Mouse (Mus musculus): ENCODE data around the gene Lrba. TPM values are rescaled to one million over a fixed set of nuclear protein-coding genes. Genes with fewer than 3 reads are reported as not detected.

Lrba gene
- polyA plus RNA-seq, 1 experiment from 2014 or later = 2.5 TPM

- 11% methylated on average over 3 of the region's 3 CpGs for WGBS
- Histone ChIP-seq H3K4me3 (no peak overlapping the region), H3K36me3 (no peaks in the 10 kb centered on the region), H3K27ac (no peak overlapping the region), H3K4me1 (peaks cover 3% of the 10 kb centered on the region; the same call in 1 of the 2 replicates), H3K9me3 (no peaks in the 10 kb centered on the region), H3K27me3 (ENCODE audit: insufficient read depth, poor library complexity, severe bottlenecking) (no peaks in the 10 kb centered on the region)
- DNase-seq (ENCODE audit: low spot score) = peak; percentile 92
Measured at GRCm38 (mm10) chr3:86812689-86813088, 588.2 kb downstream of the Lrba start.

GRCm38 (mm10) chr3:86818001-86818585, 593.6 kb downstream of the Lrba start:
- Histone ChIP-seq H3K36me3 (no peaks in the 10 kb centered on the region), H3K27ac (no peak overlapping the region), H3K4me1 (peaks cover 5% of the 10 kb centered on the region; the same call in 1 of the 2 replicates), H3K4me3 (no peak overlapping the region), H3K27me3 (ENCODE audit: insufficient read depth, poor library complexity, severe bottlenecking) (no peaks in the 10 kb centered on the region), H3K9me3 (no peaks in the 10 kb centered on the region)
- 87% methylated on average over 13 of the region's 13 CpGs for WGBS
- no peak for DNase-seq (ENCODE audit: low spot score)

- H3K4me1 ChIP-seq = peaks cover 5% of the 10 kb centered on the region; the same call in 1 of the 2 replicates
- 88% methylated on average over 6 of the region's 6 CpGs for WGBS
- H3K27me3 ChIP-seq (ENCODE audit: insufficient read depth, poor library complexity, severe bottlenecking) = no peaks in the 10 kb centered on the region
- H3K4me3 ChIP-seq = no peak overlapping the region
- no peaks in the 10 kb centered on the region for H3K36me3 ChIP-seq
- no peaks in the 10 kb centered on the region for H3K9me3 ChIP-seq
- no peak overlapping the region for H3K27ac ChIP-seq
- no peak for DNase-seq (ENCODE audit: low spot score)
Measured at GRCm38 (mm10) chr3:86819372-86819771, 594.9 kb downstream of the Lrba start.

- no peaks in the 10 kb centered on the region for H3K27me3 ChIP-seq (ENCODE audit: insufficient read depth, poor library complexity, severe bottlenecking)
- DNase-seq (ENCODE audit: low spot score) = no peak
- WGBS = 45% methylated on average over 10 of the region's 10 CpGs
Measured at GRCm38 (mm10) chr3:86820344-86820743, 595.9 kb downstream of the Lrba start.

GRCm38 (mm10) chr3:86821383-86821782, 596.9 kb downstream of the Lrba start:
- no peaks in the 10 kb centered on the region for H3K36me3 ChIP-seq
- no peaks in the 10 kb centered on the region for H3K27me3 ChIP-seq (ENCODE audit: insufficient read depth, poor library complexity, severe bottlenecking)
- no peak overlapping the region for H3K4me3 ChIP-seq
- H3K9me3 ChIP-seq = no peaks in the 10 kb centered on the region
- H3K27ac ChIP-seq = no peak overlapping the region
- DNase-seq (ENCODE audit: low spot score) = no peak
- WGBS = 67% methylated on average over 3 of the region's 3 CpGs
- peaks cover 5% of the 10 kb centered on the region; the same call in 1 of the 2 replicates for H3K4me1 ChIP-seq

More at GRCm38 (mm10) chr3:86820344-86820743, 595.9 kb downstream of the Lrba start:
- Histone ChIP-seq H3K27ac (no peak overlapping the region), H3K4me1 (peaks cover 5% of the 10 kb centered on the region; the same call in 1 of the 2 replicates), H3K36me3 (no peaks in the 10 kb centered on the region), H3K9me3 (no peaks in the 10 kb centered on the region), H3K4me3 (no peak overlapping the region)

GRCm38 (mm10) chr3:86827506-86827905, 603.0 kb downstream of the Lrba start:
- Histone ChIP-seq H3K9me3 (no peaks in the 10 kb centered on the region), H3K27ac (no peak overlapping the region), H3K27me3 (ENCODE audit: insufficient read depth, poor library complexity, severe bottlenecking) (no peaks in the 10 kb centered on the region), H3K36me3 (no peaks in the 10 kb centered on the region), H3K4me1 (no peaks in the 10 kb centered on the region), H3K4me3 (no peak overlapping the region)
- WGBS = 83% methylated on average over 3 of the region's 3 CpGs
- no peak for DNase-seq (ENCODE audit: low spot score)

GRCm38 (mm10) chr3:86832115-86832514, 607.6 kb downstream of the Lrba start:
- Histone ChIP-seq H3K36me3 (no peaks in the 10 kb centered on the region), H3K27ac (no peak overlapping the region), H3K9me3 (no peaks in the 10 kb centered on the region), H3K4me3 (no peak overlapping the region), H3K4me1 (no peaks in the 10 kb centered on the region), H3K27me3 (ENCODE audit: insufficient read depth, poor library complexity, severe bottlenecking) (no peaks in the 10 kb centered on the region)
- DNase-seq (ENCODE audit: low spot score) = no peak
- 59% methylated on average over 8 of the region's 8 CpGs for WGBS

Other genes with a start within 250 kb of the Lrba start
- not detected in 2 replicates for gene Prss48, start 222.2 kb upstream of the Lrba start, polyA plus RNA-seq (2016; fragmentation: Nextera tagmentation; extraction: Ambion mirVana)
- gene Rps3a1, start 82.0 kb upstream of the Lrba start, polyA plus RNA-seq (2016; fragmentation: Nextera tagmentation; extraction: Ambion mirVana) = 903 and 1,025 TPM in 2 replicates

Data from heart, embryonic 10.5 days (tissue).